Mouse (Mus musculus): ENCODE data around the gene Lrrc3b. TPM values are rescaled to one million over a fixed set of nuclear protein-coding genes. Genes with fewer than 3 reads are reported as not detected.

Gene Lrrc3b
- total RNA-seq (2023), result not detected

GRCm38 (mm10) chr14:15438485-15439157 lies at the start of gene Lrrc3b:
Gene Lrrc3b (minus strand): TSS chr14:15438987.

Data from monocyte, adult 59 days (primary cell).